Mouse (Mus musculus) layer of hippocampus, adult 6 months (tissue): Measurements from ENCODE around the gene Crk. TPM values are rescaled to one million over a fixed set of nuclear protein-coding genes. Genes with fewer than 3 reads are reported as not detected.

Experiments
- long read RNA-seq, 2 experiments: library from polyadenylated mRNA; unstranded; transcript quantifications; one replicate each; pipeline ENCODE4 v2.0.0; 2019 to 2020
- polyA plus RNA-seq: library from polyadenylated mRNA; unstranded; fragments of <200 nt; fragmentation: Nextera tagmentation; gene quantifications from 2 replicates; pipeline ENCODE4 v1.2.3, GENCODE M21; 2021

Gene Crk
- polyA plus RNA-seq, result 28.5 and 29.6 TPM in 2 replicates
- long read RNA-seq, experiment 1, full-length matches to known transcripts, result 32 of 64 reads
- long read RNA-seq, experiment 1, partial matches to known transcripts, result 28 of 64 reads
- long read RNA-seq, experiment 1, other reads (novel, unspliced or antisense), result 4 of 64 reads
- long read RNA-seq, experiment 2, full-length matches to known transcripts, result 291 of 318 reads
- long read RNA-seq, experiment 2, partial matches to known transcripts, result 5 of 318 reads
- long read RNA-seq, experiment 2, other reads (novel, unspliced or antisense), result 22 of 318 reads

DNA sequence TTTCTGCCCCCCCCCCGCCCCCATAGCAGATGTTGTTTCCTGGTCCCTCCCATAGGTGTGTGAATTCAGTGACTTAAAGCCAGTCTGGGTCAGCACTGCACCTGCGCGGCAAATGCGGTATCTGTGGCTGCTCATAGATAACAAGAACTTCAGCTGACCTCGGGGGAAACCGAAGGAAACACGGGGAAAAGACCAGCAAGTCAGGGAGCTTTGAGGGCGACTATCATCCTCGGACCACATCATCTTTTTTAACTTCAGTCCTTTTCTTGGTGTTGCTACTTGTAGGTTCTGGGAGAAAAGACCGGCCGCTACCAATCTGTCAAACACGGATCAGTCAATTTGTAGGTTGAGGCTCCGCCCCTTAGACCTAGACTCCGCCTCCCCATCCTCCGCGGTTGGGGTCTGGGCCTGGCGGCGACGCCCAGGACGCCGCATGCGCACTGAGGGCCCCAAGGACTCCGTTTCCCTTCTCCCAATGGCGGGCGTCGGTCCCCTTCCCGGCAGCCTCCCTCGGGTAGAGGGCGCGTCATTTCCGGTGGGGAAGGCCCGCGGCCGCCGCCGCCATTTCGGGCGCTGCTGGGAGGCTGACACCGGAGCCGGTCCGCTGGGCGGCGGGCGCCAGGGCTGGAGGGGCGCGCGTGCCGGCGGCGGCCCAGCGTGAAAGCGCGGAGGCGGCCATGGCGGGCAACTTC lies at the start of gene Crk:
Gene Crk (plus strand): TSS at position 513 of the 692 bp plus-strand sequence.

DNA sequence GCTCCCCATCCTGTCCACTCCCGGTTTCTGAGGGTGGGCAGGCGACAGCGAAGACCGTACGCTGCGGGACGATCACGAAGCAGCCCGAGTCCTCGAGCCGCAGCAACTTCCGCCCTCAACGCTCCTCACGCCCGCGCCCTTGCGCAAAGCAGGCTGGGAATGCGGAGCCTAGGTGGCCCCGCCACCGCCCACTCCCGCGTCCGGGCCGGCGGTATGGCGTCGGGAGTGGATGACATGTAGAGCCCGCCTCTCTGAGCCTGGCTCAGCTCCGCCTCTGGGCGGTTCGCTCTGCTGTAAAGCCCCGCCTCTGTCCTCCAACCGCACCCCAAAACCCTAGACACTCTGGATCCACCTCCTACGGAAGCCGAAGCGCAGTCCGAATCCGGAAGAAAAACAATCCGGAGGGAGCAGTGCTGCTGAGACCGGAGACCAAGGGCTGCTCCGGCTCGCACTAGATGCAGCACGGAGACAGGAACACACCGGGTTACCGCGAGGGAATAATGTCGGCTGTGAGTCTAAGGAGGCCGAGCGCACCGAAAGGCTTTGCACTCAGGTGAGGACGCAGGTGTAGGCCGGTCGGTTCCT lies 48.3 kb upstream of the Crk start, which contains the start of gene Inpp5k:
Gene Inpp5k (plus strand): TSS at position 344 of the 585 bp plus-strand sequence.

DNA sequence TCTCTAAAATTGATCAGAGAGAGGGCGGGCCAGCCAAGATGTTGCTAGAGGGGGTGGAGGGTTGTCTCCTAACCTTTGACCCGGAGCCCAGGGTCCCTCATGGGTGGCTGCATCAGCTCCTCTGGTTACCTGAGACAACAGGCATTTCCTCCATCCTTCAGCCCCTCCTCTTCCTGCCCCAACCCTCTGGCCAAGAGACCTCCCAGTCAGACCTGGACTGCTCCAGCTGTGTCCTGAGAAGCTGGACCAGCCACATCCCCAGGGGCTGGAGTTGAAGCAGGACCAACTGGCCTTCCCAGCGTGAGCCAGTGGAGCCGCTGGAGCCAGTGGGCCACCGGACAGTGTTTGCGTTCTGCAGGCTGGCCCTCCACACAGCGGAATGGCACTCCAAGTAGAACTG lies 28.7 kb upstream of the Crk start, which contains the start of gene Myo1c:
Gene Myo1c (plus strand): TSS at position 194 of the 400 bp plus-strand sequence.

DNA sequence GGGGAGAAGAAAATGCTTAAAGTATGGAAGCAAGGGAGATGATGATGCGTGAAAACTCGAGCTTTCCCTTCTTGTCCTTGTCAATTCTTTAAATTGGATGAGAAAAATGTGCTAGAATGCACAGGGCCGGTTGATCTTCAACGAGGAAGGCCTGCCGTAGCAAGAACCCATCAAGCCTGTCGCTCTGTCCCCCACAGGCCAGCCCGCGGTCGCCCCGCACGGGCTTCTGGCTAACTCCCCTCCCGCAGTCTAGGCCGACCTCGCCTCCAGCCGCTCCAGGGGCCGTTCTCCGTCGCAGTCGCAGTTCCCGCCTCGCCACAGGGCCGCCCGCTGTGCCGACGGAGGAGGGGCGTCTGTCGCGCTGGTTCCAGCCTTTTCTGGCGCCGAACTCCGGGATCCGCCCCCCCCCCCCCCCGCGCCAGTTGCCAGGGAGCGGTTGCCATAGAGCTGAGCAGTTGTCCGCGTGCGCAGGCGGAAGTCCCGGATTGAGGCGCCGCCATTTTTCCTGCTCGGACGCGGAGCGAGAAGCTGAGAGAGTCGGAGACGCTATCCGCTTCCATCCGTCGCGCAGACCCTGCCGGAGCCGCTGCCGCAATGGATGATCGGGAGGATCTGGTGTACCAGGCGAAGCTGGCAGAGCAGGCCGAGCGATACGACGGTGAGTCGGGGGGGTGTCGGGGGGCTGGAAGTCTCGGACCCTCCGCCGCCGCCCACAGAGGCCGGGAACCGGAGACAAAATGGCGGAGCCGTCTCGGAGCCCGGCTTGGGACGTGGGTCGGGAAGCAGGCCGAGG lies 53.6 kb downstream of the Crk start, which contains the start of gene Ywhae:
Gene Ywhae (plus strand): TSS at position 436 of the 793 bp plus-strand sequence.

Other genes starting within 250 kb of the Crk start
- 0.14 and 0.40 TPM in 2 replicates for gene Serpinf2, start 239.7 kb upstream of the Crk start, polyA plus RNA-seq
- 4.0 and 4.4 TPM in 2 replicates for gene Wdr81, start 224.5 kb upstream of the Crk start, polyA plus RNA-seq
- 0.67 and 0.73 TPM in 2 replicates for gene Tlcd2, start 217.5 kb upstream of the Crk start, polyA plus RNA-seq
- 16.3 and 16.5 TPM in 2 replicates for gene Prpf8, start 192.4 kb upstream of the Crk start, polyA plus RNA-seq
- gene Rilp, start 169.2 kb upstream of the Crk start, polyA plus RNA-seq, result 1.9 and 3.4 TPM in 2 replicates
- 0.90 and 1.3 TPM in 2 replicates for gene Scarf1, start 165.7 kb upstream of the Crk start, polyA plus RNA-seq
- 13.9 and 18.2 TPM in 2 replicates for gene Slc43a2, start 147.6 kb upstream of the Crk start, polyA plus RNA-seq
- 18.7 and 19.2 TPM in 2 replicates for gene Pitpna, start 91.2 kb upstream of the Crk start, polyA plus RNA-seq
- gene Inpp5k, start 48.3 kb upstream of the Crk start, polyA plus RNA-seq, result 20.0 and 22.0 TPM in 2 replicates
- gene Myo1c, start 28.8 kb upstream of the Crk start, polyA plus RNA-seq, result 3.0 and 3.3 TPM in 2 replicates
- 825 and 904 TPM in 2 replicates for gene Ywhae, start 53.6 kb downstream of the Crk start, polyA plus RNA-seq
- 4.9 and 5.2 TPM in 2 replicates for gene Doc2b, start 116.8 kb downstream of the Crk start, polyA plus RNA-seq